Mouse (Mus musculus): Measurements from ENCODE around the gene Ndufs5.

Ndufs5 gene

GRCm38 (mm10) chr4:123717574-123718433, at the start of gene Ndufs5:
TSS of gene Ndufs5 (minus strand) at chr4:123718202.
- DNase-seq (ENCODE audit: low spot score in 2 of 2), result peak; percentile 94 to 95

- DNase-seq (ENCODE audit: low spot score in 2 of 2), result no peak
Measured at GRCm38 (mm10) chr4:123765071-123765470, 47.1 kb upstream of the Ndufs5 start.

DNA sequence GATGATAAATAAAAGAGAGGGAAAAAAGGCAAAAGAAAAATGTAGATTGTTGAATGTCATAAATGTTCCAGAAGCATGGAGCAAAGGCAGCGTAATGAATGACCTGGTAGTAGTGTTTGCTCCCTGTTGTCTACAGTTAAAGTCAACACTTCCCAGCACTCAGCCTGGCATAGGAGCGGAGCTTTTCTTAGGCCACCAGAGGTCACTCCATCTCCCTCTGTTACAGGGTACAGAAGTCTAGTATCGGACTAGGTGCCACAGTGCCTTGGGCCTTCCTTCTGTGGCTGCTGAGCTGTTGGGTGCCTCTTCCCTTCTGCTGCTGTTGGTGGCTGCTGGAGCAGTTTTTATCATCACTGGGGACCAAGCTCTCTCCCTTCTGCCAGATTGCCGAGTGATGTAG, 40.3 kb upstream of the Ndufs5 start:
- peak; percentile 14 to 21 for DNase-seq (ENCODE audit: low spot score in 2 of 2)

GRCm38 (mm10) chr4:123750707-123751312, 32.8 kb upstream of the Ndufs5 start:
- DNase-seq (ENCODE audit: low spot score in 2 of 2), result peak in 1 of 2 experiments; percentile 10

GRCm38 (mm10) chr4:123750152-123750651, 32.2 kb upstream of the Ndufs5 start, which contains the start of gene Akirin1:
TSS of gene Akirin1 (minus strand) at chr4:123750345.
- peak; percentile 96 to 97 for DNase-seq (ENCODE audit: low spot score in 2 of 2)

GRCm38 (mm10) chr4:123749484-123750130, 31.6 kb upstream of the Ndufs5 start:
- peak; percentile 16 to 33 for DNase-seq (ENCODE audit: low spot score in 2 of 2)

- no peak for DNase-seq (ENCODE audit: low spot score in 2 of 2)
Measured at GRCm38 (mm10) chr4:123748726-123749415, 30.9 kb upstream of the Ndufs5 start.

- DNase-seq (ENCODE audit: low spot score in 2 of 2), result no peak
Measured at GRCm38 (mm10) chr4:123745221-123745775, 27.3 kb upstream of the Ndufs5 start.

DNA sequence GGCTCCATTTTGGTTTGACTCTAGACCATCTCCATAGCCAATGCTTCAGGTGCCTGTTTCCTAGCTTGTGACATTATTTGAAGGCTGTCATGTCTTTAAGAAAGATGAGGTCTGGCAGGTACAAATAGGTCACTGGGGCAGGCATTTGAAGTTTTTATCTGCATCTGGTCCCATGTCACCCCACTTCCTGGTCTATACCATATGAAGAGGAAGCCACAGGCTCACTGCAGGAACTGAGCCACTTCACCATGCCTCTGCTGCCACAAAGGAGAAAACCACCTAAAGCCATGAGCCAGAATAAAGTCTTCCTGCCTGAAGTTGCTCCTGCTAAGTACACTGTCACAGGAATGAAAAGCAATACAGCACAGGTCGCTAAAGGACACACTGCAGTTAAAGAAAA, 24.9 kb upstream of the Ndufs5 start:
- no peak for DNase-seq (ENCODE audit: low spot score in 2 of 2)

DNA sequence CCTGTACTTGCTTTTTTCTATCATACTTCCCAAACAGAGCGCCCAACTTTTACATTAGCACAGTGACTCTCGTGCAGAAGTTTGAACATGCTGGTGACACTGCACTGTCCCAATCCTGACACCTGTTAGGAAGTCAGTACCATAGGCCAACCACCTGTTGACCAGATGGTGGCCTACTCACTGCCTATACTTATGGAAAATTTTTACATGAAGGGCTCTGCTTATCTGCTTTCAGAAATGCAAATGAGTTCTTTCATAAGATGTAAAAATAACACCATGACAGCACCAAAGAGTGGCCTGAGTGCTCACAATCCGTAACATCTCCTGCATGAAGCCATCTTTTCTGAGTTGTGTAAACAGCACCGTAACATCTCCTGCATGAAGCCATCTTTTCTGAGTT, 20.7 kb upstream of the Ndufs5 start:
- DNase-seq (ENCODE audit: low spot score in 2 of 2), result no peak

DNA sequence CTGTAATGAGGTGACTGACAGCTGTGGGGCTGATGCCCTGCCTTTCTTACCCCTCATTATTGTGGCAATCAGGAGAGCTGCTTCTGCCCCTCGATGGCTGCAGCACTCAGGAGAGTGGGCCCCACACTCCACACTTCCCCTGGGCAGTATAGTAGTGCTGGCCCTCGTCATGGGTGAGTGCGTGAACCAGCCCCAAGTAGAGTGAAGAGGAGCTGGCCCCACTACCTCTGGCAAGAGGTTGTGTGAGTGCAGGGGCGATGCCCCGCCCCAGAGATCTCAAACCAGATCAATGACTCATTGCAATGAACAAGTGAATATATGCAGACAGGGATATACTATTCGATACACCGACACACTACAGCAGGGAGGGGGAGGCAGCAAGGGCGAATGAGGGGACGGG, 15.5 kb upstream of the Ndufs5 start:
- DNase-seq (ENCODE audit: low spot score in 2 of 2), result no peak

- no peak for DNase-seq (ENCODE audit: low spot score in 2 of 2)
Measured at GRCm38 (mm10) chr4:123732921-123733320, 14.9 kb upstream of the Ndufs5 start.

DNA sequence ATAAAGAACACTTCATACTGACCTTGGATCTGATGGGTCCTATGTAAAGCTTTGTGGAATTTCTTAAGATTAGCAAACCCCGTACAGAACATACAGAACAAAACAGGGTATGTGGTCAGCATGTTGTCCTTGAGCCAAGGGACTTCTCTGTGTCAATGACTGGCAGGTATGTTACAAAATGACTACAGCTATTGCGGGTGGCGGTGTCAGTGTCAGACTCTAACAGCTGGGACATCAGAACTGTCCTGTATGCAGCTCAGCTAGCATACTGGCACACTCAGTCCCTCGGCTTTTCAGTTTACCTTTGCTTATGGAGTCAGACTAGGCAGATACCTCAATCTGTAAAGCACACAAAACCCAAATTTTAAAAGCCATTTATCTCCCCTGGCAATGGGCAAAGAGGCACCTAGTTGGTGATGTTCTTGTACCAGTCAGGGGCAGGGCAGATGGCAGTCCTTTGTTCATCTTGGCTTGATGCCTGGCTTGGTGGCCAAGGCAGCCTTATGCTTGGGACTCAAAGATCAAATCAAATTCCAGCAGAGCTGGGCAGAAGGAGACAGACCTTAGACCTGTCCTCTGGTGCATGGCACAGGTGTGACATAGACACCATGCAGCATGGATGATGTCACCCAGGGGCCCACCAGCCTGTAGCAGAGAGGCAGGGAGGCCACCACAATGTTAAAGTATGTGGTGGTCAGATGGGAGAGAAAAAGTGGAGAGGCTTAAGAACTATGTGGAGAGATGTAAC, 14.3 kb upstream of the Ndufs5 start:
- no peak for DNase-seq (ENCODE audit: low spot score in 2 of 2)

DNA sequence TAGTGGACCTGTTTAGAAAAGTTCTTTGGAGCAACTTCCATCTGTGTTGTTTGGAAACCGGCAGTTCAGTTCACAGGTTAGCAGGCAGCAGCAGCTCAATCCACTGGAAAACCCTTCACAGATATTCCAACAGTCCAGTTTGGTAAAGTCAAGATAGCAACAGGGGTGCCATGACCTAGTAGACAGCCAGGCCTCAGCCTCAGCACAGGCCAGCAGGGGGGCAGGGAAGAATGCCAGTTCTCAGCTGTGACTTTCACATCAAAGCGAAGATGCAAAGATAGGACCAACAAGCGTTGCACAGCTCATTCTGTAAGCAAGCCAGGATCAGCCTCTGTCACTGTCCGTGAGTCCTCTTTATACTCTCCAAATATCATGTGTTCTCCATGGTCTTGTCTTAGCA, 3.8 kb upstream of the Ndufs5 start:
- DNase-seq (ENCODE audit: low spot score in 2 of 2), result no peak

- DNase-seq (ENCODE audit: low spot score in 2 of 2), result no peak
Measured at GRCm38 (mm10) chr4:123718434-123718780, 405 bp upstream of the Ndufs5 start.

GRCm38 (mm10) chr4:123712431-123712830, 5.6 kb downstream of the Ndufs5 start:
- DNase-seq (ENCODE audit: low spot score in 2 of 2), result no peak

DNA sequence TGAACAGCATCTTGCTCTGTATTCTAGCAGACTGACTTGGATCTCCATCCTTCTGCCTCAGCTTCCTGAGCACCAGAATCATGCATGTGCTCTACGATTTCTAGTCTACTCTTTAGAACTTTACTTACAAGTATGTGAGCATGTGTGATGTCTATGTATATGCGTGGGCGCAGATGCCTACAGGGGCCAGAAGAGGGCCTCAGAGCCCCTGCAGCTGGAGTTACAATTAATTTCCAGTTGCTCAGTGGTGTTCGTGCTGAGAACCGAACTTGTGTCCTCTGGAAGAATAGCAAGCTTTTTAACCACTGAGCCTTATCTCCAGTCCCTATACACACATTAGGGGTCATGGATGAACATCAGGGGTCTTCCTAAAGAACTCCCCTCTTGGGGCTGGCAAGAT, 10.7 kb downstream of the Ndufs5 start:
- DNase-seq (ENCODE audit: low spot score in 2 of 2), result no peak

DNA sequence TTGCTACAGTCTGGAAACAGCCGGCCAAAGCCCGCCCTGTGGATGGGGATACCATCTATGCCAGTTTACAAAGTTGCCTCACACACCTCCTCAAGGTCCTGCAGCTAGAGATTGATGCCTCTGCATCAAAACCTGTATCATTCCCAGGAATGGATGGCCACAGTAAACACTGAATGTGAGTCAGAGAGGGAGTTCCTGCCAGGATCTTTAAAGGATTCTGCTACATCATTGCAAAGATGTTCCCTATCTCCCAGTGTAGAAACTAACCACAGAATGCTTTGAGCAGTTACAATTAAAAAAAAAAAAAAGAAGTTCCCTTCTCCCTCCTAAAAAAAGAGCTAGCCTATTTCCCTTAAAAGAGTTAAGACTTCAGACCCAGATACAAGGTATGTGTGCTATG, 12.7 kb downstream of the Ndufs5 start:
- DNase-seq (ENCODE audit: low spot score in 2 of 2), result no peak

DNA sequence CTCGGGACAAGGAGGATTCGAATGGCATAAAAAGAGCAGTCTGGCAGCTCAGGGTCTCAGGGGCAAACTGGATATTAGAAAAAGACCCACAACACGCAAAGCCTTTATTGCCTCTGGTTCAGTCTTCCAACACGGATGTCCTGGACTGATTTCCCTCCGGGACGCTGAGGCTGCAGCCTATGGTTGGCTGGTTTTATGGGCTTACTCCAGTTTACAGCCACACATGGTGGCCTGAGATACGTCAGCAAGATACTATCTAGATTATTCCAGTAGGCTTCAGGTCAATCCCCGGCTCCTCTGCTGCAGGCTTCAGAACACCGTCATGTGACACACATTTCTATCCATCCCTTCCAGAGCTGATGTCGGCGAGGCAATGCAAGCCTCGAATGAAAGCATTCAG, 24.6 kb downstream of the Ndufs5 start:
- no peak for DNase-seq (ENCODE audit: low spot score in 2 of 2)

- no peak for DNase-seq (ENCODE audit: low spot score in 2 of 2)
Measured at GRCm38 (mm10) chr4:123692071-123692470, 25.9 kb downstream of the Ndufs5 start.

DNA sequence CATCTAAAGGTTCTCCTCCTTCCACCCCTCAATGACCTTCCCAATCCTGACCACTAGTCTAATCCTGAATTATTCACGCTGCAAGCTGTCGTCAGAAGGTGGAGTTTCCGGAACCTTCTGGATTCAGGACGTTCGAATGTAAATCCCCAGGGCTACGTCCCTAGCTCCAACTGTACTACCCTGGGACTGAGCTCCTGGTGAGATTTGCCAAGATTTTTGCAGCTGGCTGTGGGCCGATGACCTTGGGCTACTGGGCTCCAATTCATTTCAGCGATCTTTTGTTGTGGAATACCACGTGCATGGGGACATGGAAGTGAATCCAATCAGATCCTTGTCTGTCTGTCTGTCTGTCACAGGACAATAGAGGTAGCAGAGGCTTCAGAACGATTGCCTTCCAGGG, 27.7 kb downstream of the Ndufs5 start:
- DNase-seq (ENCODE audit: low spot score in 2 of 2), result no peak

All from urinary bladder, adult 18-20 months (tissue).